Mouse (Mus musculus): ENCODE results near the gene Itgb7.

DNA sequence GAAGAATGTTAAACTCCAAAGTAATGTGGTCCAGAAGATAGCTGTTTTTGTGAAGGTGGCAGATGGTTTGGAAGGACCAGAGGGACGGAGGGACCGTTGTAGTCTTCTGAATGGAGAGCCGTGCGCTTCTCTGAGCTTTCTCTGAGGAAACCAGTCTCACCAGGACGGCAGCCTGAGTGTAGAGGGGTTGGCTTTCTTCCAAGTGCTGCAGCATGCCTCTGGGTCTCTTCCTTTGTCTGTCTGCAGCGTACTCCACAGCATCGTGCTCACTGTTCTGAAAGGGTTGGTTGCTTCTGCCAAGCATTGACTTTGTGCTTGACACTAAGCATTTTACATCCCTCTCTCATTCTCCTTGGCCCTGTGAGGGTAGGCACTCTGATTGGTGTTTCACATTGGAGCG is 26.0 kb downstream of the Itgb7 start:
- no peak for TF ChIP-seq CTCF (IDR thresholded peaks at IDR 0.05; ENCODE audit: borderline replicate concordance, extremely low read depth, insufficient read depth, insufficient read length)
- no peak for TF ChIP-seq POLR2A (IDR thresholded peaks at IDR 0.05; ENCODE audit: borderline replicate concordance, extremely low read depth, insufficient read depth, insufficient read length, poor library complexity, severe bottlenecking)
